Mouse (Mus musculus): ENCODE data around the gene Klhl2.

Gene Klhl2

DNA sequence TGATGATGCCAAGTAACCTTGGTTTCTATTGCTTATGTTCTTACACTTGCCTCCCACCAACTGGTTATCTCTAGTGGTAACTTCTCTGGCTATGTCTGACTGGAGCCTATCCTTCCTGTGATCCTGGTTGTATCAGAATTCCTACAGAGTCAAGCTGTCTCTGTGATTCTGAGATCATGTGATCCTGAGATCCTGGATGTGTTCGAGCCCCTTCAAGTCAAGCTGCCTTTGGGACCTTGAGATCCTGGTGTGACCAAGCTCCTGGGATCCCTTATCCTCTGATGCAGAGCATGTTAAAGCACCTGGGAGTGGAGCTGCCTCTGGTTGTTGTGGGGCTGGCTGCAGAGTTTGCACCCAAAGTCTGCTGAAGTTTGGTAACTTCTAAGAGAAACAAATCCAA lies 146.6 kb downstream of the Klhl2 start:
- no peak for DNase-seq (ENCODE audit: extremely low spot score, low spot score)

DNA sequence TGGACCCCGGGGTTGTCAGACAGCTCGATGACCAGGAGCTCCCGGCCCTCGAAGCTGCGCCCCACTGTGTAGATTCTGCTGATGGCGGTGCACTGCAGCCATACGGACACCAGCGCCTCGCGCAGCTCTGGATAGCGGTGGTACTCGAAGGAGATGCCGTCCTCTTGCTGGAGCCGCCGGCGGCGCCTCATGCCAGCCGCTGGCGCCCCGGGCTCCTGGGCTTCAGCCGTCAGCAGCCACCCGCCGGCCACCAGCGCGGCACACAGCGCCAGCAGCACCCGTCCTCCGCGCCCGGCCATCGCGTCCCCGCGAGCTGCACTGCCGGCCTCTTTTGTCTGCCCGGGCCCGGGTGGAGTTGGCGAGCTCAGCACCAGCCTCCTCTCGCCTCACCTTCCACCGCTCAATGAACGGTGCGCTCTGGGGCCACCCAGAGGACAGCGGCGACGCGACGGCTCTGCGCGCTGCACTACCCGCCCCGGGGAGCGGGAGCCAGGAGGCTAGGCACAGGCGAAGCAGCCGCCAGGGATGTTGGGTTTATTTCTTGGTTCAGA lies 157.1 kb downstream of the Klhl2 start, which contains the start of gene Cpe:
Gene Cpe, minus strand, starts transcription at position 404 of the 551 bp plus-strand sequence.
- peak; percentile 88 for DNase-seq (ENCODE audit: extremely low spot score, low spot score)

- peak; percentile 41 for DNase-seq (ENCODE audit: extremely low spot score, low spot score)
These were observed 158.0 kb downstream of the Klhl2 start for GRCm38 (mm10) chr8:64691591-64692401.

- DNase-seq (ENCODE audit: extremely low spot score, low spot score), result no peak
These were observed 159.0 kb downstream of the Klhl2 start for GRCm38 (mm10) chr8:64690845-64691244.

GRCm38 (mm10) chr8:64690306-64690705 lies 159.5 kb downstream of the Klhl2 start:
- DNase-seq (ENCODE audit: extremely low spot score, low spot score), result no peak

Measured in neural tube, embryonic 10.5 days (tissue).